Mouse (Mus musculus) cerebellum, postnatal 10 days (tissue): ENCODE results near the gene Nrros.
A peak's percentile ranks its signal among the peaks of the same experiment; 100 is the strongest.

Experiments used
- DNase-seq, 2 experiments: peaks; one replicate each; pipeline ENCODE4 v3.0.0; 2021; ENCODE audit warnings: mixed read lengths in 2 of 2

Nrros gene

GRCm38 (mm10) chr16:32165281-32165821 is at the start of gene Nrros:
TSS of gene Nrros (minus strand) at chr16:32165594.
- DNase-seq: peak; percentile 56 to 59

- no peak for DNase-seq
These were observed 49.6 kb upstream of the Nrros start for GRCm38 (mm10) chr16:32214804-32215576.

GRCm38 (mm10) chr16:32214156-32214555 is 48.8 kb upstream of the Nrros start:
- no peak for DNase-seq

- DNase-seq: peak; percentile 16 to 26
These were observed 39.5 kb upstream of the Nrros start for GRCm38 (mm10) chr16:32204902-32205301.

GRCm38 (mm10) chr16:32202681-32203080 is 37.3 kb upstream of the Nrros start:
- DNase-seq: peak; percentile 61

- peak in 1 of 2 experiments; percentile 21 for DNase-seq
These were observed 35.6 kb upstream of the Nrros start for GRCm38 (mm10) chr16:32201004-32201325.

- peak; percentile 67 to 70 for DNase-seq
These were observed 35.0 kb upstream of the Nrros start for GRCm38 (mm10) chr16:32200256-32201003.

- no peak for DNase-seq
These were observed 24.6 kb upstream of the Nrros start for GRCm38 (mm10) chr16:32190011-32190441.

GRCm38 (mm10) chr16:32189109-32189508 is 23.7 kb upstream of the Nrros start:
- peak; percentile 53 to 62 for DNase-seq

GRCm38 (mm10) chr16:32186056-32186455 is 20.7 kb upstream of the Nrros start:
- DNase-seq: peak; percentile 37 to 60

GRCm38 (mm10) chr16:32179333-32179901 is 14.0 kb upstream of the Nrros start, which contains the start of gene Bex6:
TSS of gene Bex6 (plus strand) at chr16:32179823.
- no peak for DNase-seq

GRCm38 (mm10) chr16:32176896-32177686 is 11.7 kb upstream of the Nrros start:
- DNase-seq: no peak

GRCm38 (mm10) chr16:32175029-32175428 is 9.6 kb upstream of the Nrros start:
- no peak for DNase-seq

- DNase-seq: no peak
These were observed 9.1 kb upstream of the Nrros start for GRCm38 (mm10) chr16:32174340-32175005.

GRCm38 (mm10) chr16:32173401-32173800 is 8.0 kb upstream of the Nrros start:
- DNase-seq: no peak

- no peak for DNase-seq
These were observed 5.8 kb upstream of the Nrros start for GRCm38 (mm10) chr16:32171031-32171731.

- peak; percentile 45 to 53 for DNase-seq
These were observed 2.6 kb upstream of the Nrros start for GRCm38 (mm10) chr16:32167819-32168545.

- no peak for DNase-seq
These were observed 882 bp downstream of the Nrros start for GRCm38 (mm10) chr16:32164396-32165027.

- DNase-seq: no peak
These were observed 1.5 kb downstream of the Nrros start for GRCm38 (mm10) chr16:32163891-32164290.

GRCm38 (mm10) chr16:32163392-32163791 is 2.0 kb downstream of the Nrros start:
- no peak for DNase-seq
